Mouse (Mus musculus) CD4-positive, CD25-positive, alpha-beta regulatory T cell, adult 2 months (primary cell): ENCODE measurements at regions not wholly inside any gene's neighbourhood (a gene's known extent, or its start where the extent isn't known, plus 50 kb on each side); places are given as distances from the start of the nearest gene placed in this dataset.

Experiments used
- DNase-seq: peaks from one replicate; pipeline ENCODE4 v3.0.0-alpha.2; 2012; ENCODE audit warnings: low read depth, low spot score

DNA sequence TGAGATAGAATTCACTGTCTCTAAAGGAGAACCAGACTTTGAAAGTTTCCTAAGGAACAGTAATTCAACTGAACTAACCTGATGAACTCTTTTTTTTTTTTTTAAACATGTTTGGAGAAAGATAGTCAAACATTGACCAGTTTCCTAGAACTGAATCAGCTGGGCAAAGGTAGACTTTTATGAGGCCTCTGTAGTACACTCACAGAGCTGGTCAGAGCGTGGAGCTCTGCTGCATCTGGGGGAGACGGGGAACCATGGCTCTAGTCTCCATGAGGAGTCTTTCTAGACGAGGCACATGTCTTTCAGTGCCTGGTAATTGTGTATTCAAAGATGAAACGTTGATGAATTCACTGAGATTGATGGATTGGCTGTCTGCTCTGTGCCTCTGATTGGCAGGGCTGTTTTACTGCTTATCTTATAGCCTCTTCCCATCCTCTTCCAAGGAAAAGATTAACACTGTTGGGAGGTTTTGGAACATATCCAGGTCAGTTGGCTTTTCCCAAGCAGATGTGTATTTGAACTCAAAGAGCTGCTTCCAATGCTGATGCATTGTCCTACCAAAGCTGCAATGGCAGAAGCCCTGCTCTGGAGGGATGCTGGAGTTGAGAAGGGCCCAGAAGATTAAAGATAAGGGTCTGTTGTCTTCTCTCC, 122.5 kb upstream of the Maf start:
- DNase-seq, result no peak

DNA sequence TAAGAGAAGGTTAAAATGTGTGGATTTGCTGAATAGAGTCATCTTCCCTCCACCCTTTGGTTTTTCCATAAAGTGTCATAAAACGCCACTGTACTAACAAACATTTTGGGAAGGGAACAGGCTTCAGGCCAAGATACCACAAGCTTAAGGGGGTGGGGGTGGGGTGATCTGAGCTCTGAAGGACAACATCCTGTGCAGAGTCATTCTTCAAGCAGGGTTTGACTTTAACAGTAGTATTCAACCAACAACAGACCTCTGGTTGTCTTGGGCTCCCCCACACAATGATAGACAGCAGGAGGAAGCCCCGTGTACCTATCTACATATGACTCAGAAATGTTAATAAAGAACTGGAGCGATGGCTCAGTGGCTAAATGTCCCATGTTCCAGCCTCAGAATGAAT, 118.9 kb upstream of the Maf start:
- peak; percentile 24 for DNase-seq

DNA sequence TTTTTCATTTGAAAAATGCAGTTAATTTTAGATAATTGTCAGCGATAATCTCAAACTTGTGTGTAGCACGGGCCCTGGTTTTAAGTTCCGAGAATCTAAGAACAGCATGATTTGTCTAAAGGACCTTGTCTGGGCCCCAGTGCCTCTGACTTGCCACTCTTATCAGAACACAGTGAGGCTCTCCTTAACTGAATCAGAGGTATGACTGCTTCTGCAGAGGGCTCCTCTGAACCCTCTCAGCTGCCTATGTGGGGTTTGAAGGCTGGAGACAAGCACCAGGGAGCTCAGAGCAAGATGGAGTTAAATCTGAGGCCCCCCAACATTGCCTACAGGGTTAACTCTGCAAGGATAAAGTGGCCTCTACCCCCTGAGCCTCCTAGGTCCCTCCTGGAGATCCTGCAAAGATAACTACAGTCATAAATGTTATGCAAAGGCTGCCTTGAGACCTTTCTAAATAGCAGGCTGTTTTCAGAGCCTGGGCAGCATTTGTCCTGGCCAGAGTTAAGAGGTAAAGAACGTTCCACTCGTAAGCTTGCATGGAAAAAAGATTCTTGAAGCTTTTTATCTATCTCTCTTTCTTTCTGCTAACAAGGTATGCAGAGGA, 118.4 kb upstream of the Maf start:
- no peak for DNase-seq

DNA sequence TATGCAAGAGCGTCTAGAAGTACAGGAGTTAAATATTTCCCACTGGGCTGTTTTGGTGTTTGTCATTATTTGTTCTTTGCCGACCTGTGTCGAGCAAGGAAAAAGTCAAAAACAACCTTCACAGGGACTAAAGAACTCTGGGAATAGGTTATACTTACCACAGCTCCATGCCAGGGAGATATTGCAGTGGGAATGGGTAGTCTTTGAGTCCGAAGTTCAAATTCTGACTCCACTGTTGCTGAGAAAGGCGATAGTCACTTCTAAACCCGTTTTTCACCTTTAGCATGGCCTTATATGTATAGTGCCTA, 116.8 kb upstream of the Maf start:
- no peak for DNase-seq

DNA sequence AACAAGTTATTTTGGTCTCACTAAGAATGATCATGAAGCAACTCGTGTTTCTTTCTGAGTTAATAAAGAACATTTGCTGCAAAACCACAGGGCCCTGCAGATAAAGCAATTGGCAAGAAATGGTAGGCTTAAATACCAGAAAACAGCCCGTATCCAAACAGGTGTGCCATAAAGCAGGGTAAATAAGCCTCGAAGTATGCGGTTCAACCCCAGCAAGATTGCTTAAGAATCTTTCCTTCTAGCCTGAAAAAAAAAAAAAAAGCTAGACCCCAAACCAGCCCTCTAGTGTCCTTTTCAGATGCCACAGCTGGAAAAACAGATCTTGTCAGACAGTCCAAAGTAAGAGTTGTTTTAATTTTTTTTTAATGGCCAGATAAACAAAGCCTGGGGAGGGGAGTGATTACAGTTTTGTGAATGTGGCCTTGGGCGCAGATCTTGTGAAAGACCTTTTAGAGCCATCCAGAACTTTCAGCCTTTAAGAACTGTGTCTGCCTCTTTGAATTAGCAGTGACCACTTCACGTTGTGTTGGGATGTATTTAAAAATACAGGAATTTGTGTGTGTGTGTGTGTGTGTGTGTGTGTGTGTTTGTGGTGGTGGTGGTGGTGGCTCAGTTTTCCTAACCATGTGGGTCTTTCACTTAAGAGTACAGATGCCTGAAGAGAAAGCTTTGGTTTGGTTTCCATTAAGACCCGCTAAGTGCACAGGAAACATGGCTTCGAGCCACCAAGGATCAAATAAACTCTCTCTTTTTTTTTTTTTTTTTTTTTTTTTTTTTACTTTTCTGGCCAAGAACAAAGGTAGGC, 116.3 kb upstream of the Maf start:
- no peak for DNase-seq

DNA sequence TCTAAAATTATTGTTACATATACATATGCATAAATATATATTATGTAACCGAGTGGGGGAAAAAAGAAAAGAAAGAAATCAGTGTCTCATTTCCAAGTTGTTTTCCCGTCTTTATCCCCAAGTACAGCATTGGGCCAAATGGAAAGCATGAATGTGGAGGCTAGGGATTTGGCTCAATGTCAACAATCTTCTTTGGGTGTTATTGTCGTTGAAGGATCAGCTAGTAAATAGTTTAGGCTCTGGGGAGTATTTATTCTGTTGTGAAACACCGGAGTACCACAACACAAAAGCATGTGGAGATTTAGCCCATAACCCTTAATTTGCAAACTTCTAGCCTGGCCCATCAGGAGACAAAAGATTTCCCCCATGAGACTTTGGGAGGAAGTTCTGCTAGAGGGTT, 105.8 kb upstream of the Maf start:
- no peak for DNase-seq

DNA sequence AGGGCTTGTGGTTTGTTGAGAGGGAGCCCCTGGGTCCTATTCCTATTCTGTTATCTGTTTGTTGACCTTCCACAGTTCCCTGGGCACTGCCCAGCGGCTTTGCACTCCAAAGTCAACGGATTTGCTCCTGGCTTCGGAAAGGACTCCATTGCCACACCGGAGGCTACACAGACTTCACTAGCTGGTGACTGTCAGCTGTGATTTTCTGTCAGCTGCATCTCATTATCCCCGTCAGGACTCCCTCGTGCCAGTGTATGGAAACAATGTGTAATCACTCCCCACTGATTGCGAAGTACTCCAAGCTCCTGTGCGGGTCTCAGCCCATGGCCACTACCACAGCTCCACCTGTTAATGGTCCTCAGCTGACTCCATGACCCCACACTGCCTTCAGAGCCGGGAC, 99.0 kb upstream of the Maf start:
- DNase-seq, result no peak

DNA sequence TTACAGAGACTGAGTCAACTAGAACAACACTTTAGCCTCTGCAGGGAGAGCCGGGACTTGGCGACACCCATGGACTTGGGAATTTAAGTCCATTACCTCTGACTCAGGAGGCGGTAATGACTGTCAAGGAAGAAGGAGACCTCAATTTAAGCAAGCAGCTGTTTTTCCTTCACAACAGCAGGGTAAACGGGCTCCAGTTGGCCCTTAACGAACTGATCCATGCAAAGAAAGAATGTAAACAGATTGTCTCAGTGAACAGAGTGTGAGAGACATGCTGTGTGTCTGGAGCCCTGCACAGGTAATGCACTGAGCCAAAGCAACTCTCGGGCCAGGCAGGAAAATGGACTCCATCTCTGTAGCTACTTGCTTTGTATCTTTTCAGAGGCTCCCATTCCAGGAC, 98.5 kb upstream of the Maf start:
- DNase-seq, result no peak

DNA sequence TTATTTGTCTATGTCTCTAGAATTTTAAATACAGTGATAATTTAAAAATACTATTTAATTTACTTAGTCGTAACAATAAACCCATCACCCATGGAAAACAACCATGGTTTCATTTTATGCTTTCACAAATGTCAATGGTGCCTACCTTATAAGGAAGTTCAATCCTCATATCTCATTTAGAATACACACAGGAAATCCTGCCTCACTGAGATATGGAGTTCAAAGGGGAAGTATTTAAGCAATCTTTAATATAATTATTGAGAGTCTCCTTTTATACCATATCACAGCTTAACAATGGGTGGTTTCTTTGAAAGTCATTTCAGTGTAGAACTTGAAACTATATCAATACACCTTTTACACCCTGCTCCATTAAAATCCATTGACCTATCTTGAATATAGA, 86.0 kb upstream of the Maf start:
- no peak for DNase-seq

DNA sequence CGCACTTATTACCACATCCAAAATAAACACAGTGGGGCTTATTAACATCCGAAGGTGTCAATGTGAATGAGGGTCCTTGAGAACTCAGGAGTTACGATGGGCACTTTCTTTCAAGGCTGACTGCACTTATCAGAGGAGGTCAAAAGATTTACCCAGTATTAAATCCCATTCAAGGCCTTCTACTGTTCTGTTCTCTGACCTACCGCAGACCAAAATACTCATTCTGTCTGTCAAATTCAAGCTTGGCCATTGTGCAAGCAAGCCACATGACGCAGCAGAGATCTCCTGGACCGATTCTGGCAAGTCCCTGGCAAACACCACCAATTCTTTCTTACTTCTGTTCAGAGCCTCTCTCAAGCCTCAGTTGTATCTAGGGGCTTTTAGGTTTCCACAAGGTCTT, 80.8 kb upstream of the Maf start:
- no peak for DNase-seq

DNA sequence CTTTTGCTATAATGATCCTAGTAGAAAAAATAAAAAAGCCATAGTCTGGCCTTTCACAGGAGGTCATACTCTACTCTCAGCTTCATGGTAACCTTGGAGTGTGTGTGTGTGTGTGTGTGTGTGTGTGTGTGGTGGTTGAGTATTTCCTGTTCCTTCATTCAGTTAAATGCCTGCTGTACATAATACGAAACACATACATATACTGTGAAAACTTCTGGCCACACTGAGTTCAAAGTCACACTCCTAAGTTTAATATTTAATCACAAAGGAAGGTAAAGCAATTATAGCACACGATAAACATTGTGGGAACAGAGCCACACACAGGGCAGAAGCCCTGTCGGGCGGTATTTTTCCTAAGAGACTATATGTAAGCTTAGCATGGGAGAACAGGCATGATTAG, 78.6 kb upstream of the Maf start:
- DNase-seq, result no peak

DNA sequence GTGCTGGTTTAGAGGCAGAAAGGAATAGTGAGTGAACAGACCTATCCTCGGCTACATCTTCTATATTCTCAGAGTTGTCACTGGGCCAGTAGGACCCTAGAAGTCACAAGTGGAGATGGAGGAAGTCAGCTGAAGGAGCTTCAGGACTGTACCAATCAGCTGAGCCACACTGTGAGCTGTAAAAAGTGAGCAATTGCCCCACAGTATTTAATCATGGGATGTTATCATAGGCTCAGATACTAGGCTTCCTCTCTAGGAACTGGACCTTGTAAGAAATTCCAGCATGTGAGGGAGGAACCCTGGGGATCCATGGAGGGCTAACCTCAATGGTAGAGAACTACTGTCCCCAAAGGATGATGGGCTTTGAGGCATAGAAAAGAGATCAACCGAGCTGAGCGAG, 78.2 kb upstream of the Maf start:
- DNase-seq, result no peak

DNA sequence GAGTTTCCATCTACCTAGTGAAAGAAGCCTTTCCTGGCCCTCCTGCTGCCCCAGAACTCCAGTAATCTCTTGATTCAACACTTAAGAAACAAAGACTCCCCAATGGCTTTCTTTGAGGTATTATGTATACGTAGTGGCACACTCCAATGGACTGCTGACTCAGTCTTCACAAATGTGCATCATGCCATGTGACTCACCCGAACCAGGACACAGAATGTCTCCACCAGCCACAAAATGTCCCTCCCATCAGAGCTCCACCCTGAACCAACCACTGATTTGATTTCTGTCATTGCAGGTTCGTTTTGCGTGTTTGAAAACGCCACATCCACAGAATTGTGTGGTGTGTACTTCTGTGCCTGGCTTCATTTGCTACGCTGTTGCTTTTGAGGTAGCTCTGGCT, 75.8 kb upstream of the Maf start:
- DNase-seq, result no peak

DNA sequence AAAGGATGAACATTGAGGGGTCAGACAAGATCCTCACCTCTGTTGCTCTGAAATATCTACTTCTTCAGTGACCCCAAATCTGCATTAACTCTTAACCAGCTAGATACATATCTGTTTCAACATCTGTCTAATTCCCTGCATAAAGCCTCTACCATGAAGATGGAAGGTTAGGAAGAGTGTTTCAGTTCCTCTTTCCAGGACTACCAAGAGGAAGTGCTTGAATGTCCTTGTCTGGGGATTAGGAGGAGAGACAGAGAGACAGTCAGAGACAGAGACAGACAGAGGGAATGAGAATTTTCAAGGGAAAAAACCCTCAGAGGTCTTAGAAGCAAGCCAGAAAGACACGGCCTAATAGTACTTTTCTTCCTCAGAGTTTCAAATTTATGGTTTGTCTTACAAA, 70.8 kb upstream of the Maf start:
- DNase-seq, result no peak

DNA sequence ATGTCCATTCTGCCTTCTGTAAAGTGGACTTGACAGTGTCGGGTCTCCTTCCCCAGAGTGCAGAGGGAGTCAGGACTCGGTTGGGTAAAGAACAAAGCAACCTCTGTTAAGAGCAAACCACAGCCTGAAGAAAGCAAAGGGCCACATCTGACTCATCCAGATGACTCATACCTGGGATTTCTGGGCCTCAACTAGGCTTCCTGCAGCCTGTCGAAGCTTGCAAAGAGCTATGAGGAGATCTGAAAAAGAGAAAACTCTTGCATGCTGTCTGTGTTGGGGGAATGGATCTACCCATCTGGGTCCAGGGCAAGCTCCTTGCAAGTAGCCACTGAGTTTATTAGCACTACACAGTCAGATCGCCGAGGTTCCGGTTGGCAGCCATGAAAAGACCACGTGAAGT, 63.5 kb upstream of the Maf start:
- peak; percentile 46 for DNase-seq

DNA sequence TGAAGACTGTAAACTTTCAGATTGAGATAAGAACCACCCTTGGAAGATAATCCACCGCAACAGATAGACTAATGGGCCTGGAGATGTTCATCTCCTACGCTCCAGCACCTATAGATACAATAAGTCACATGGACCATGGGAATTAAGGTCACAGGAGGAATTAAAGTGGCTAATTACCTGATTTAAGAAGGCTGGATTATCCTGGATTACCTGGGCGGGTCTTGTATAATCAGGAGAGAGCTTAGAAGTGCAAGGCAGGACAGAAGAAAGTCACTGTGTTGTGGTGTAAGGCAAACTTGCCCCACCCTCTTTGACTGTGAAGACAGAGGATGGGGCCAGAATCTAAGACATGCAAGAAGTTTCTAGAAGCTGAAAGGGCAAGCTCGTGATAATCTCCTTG, 61.0 kb upstream of the Maf start:
- DNase-seq, result no peak

DNA sequence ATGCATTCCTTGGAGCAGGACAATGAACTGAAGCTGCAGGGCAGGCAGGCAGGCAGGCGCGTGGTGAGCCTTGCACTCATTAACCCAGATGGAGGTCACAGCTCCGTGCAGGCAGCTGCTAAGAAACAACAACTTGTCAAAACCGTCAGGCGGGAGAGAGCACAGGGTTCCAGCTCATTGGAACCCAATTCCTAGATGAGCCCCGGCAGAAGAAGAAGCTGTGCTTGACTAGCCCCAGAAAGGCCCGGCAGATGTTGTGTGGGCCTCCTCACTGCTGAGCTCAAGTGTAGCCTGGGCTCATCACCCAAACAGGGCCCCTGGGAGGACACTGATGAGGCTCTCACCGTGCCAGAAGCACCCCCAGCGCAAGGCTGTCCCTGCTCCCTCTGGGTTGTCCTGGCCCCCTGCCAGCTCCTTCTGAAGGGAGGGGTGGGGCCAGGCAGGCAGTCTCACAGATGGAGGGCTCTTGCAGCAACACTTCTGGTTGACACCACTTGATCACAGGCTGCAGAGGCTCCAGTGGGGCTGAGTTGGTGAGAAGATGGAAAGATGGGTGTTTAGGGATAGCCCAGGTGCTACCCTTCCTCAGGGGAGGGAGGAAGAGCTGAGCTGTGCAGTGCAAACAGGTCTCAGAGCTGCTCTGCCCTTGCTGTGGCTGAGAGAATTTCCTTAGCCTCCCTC, 58.8 kb upstream of the Maf start:
- no peak for DNase-seq

DNA sequence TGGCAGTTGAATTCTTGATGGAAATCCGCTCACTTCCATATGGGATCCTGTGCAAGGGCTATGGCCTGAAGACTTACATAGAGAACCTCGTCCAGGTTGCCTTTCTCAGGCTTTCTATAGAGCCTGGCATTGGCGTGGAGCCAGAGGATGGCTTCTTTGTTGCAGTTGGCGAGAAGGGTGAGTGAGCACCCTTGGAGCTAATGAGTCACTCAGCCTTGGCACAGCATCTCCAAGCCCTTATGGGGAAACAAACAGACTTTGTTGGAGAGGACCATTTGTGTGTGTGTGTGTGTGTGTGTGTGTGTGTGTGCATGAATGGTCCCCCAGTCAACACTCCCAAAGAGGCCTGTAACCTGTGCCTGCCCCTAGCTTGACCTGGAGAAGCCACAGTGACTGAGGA, 57.0 kb upstream of the Maf start:
- no peak for DNase-seq

DNA sequence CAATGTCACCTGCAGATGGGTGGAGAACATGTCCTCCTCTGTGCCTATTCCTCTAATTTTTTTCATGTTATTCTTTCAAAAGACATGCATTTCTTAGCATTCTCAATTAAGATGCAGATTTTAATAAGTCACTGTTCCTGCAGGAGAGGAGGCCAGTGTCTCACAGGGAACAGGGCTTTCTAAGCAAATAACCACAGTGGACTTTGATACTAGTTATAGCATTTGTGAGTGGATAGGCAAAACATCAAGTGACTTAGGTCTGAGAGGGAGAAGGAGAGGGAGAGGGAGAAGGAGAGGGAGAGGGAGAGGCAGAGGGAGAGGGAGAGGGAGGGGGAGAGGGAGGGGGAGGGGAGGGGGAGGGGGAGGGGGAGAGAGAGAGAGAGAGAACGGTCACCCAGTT, 50.4 kb upstream of the Maf start:
- DNase-seq, result no peak
